Mouse (Mus musculus) T-cell, adult 2 months (primary cell): ENCODE measurements around the gene Cxcl3.

Source experiments
- DNase-seq: peaks from one replicate; pipeline ENCODE4 v3.0.0; 2022; ENCODE audit warnings: low spot score

The Cxcl3 gene

GRCm38 (mm10) chr5:90785659-90786588 is at the start of gene Cxcl3:
Gene Cxcl3 (plus strand): TSS chr5:90786103.
- no peak for DNase-seq

DNA sequence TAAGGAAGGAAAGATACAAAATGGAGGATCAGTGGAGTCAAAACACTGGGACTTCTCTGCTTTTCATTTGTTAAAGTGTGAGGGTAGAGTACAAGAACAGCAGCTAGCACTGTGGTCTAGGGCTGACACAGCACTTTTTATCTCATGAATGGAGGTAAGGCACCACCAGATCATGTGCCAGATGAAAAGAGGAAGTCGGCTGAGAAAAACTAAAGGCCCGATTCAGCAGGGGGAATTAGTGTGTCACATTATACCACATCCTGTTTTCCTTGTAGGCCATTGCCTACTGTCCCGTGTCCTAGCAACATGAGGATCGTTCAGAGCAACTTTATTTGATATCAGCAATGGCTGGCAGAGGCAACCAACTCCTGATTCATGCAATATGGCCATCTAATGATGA is 43.9 kb upstream of the Cxcl3 start:
- DNase-seq: peak; percentile 6

GRCm38 (mm10) chr5:90753934-90754333 is 32.0 kb upstream of the Cxcl3 start:
- no peak for DNase-seq

DNA sequence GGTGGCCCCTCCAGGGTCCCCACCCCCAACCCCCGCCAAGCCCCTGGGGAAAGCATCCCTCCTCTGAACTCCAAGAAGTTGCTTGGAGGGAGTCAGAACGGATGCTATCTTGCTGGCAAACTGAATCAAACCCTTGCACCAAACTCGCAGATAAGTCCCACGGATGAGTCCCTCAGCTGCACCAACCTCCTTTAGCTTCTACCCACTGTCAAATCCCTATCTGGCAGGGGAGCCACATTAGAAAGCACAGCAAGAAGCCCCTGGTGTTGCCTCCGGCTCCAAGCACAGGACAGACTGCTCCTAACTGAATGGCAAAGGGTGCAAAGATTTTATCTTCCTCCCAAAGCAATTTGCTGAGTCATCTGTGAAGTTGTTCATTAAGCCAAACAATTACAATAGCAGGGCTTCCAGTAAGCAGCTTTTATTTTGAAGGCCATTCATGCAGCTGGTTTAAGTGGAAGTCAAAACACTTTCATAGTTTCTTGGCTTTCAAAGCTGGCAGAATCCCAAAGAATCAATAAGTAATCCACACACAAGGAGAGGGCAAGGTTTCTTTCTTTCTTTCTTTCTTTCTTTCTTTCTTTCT is 27.8 kb upstream of the Cxcl3 start:
- DNase-seq: no peak

DNA sequence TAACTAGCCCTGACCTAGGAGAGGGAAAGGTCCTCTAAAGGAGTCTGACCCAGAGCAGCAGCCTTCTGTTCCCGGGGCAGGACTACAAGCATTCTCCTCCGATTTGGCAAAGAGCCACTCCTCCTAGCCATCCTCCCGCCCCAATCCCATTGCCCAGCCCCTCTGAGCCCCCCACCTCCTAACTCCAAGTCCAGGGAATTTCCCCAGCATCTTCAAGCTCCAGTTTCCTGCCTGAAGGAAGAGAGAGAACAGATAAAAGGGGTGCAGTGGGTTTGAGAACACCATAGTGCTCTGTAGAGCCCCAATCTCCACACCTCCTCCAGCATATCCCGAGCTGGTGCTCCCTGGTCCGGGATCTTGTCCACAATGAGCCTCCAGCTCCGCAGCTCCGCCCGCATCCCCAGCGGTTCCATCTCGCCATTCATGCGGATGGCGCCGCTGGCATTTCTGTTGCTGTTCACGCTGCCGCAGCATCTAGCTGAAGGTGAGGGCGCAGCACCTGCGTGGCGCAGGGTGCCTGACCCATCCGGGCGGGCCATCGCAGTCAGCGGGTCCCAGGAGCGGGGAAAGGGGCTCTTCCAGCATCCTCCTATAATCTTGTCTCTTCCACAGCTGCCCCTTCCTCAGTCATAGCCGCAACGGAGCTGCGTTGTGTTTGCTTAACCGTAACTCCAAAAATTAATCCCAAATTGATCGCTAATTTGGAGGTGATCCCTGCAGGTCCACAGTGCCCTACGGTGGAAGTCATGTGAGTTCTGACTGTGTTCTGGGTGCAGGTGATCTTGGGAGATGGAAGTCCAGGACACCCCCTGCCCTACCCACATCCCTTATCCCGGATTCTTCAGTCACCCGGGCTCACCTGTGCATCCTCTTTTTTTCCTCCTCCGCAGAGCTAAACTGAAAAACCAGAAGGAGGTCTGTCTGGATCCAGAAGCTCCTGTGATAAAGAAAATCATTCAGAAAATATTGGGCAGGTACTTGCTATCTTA is 26.5 kb upstream of the Cxcl3 start, which contains the start of gene Cxcl5:
Gene Cxcl5 (plus strand): TSS at position 284 of the 989 bp plus-strand sequence.
- no peak for DNase-seq

DNA sequence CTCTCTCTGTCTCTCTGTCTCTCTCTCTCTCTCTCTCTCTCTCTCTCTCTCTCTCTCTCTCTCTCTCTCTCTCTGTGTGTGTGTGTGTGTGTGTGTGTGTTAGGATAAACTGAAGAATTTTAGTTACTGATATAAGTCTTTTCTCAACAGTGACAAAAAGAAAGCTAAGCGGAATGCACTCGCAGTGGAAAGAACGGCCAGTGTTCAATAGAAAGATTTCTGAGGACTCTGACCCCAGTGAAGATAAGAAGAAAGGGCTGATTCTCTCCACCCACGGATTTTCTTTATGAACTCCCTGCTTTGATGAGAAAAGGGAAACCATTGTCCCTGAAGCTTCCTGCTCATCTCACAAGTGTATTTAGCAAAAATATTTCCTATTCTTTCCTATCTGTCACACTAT is 25.6 kb upstream of the Cxcl3 start:
- DNase-seq: no peak

DNA sequence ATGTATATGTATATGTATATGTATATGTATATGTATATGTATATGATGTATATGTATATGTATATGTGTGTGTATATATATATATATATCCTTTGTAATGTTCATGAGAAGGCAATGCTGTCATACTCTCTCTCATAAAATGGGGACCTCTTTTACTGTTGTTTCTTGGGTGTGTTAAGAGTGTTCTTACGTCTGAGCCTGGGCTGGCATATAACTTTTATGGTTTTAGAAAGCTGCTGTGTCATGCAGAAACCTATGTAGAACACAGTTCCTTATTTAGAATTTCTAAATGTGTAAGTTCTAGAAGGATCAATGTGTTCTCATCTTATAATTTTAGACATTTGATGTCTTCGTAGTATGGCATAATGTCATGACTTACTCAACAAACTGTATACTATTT is 25.1 kb upstream of the Cxcl3 start:
- DNase-seq: no peak

- DNase-seq: no peak
Observed at GRCm38 (mm10) chr5:90761834-90762233, 24.1 kb upstream of the Cxcl3 start.

- DNase-seq: no peak
Observed at GRCm38 (mm10) chr5:90763912-90764665, 21.8 kb upstream of the Cxcl3 start.

GRCm38 (mm10) chr5:90765821-90766606 is 19.9 kb upstream of the Cxcl3 start:
- no peak for DNase-seq

GRCm38 (mm10) chr5:90768218-90768617 is 17.7 kb upstream of the Cxcl3 start, which contains the start of gene Ppbp:
Gene Ppbp (plus strand): TSS chr5:90768518.
- DNase-seq: no peak

DNA sequence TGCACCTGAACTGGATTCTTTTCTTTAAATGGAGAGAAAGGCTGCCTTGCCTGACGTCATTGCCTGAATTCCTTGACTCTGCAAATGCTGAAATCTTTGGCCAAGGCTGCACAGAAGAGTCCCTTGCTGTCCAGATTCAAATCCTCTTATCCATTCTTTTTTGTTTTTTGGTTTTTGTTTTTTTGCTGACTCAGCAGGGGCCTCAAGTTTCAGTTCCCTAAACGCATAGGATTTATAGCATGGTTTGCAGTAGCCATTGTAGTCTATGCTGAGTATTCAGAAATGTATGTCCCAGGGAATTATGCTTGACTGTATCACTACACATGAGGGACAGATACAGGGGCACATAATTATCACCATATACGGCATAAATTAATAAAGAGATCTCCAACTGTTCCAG is 14.5 kb upstream of the Cxcl3 start:
- no peak for DNase-seq

DNA sequence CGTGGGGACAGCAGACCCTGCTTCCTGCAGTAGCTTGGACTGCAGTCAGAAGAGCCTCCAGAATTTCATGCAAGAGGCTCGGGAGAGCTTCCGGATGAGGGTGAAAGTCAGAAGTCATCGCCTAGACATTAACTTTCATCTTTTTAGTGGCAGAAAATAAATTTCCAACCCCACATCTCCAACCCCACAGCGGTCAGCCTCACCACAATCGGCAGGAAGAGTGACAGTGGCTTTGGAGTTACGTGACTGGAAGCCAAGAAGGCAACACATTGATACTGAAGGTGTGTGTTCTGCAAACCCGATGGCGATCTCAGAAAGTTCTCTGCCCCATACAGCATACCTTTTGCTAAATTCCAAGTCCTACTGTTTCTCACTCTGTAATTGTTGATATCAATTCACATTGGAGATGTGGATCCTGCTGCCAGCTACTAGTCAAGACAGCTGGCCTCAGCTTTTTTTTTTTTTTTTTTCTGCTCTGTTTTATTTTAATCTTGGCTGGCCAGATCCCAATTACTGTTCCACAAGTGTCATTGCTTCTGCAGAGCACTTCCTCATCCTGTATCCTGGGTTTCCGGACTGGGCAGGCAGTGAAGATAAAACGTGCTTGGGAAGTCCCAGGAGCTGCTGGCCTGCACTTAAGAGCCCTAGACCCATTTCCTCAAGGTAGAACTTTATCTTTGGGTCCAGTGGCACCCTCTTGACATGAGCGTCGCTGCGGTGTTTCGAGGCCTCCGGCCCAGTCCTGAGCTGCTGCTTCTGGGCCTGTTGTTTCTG is 13.8 kb upstream of the Cxcl3 start, which contains the start of gene Pf4:
Gene Pf4 (plus strand): TSS at position 556 of the 774 bp plus-strand sequence.
- no peak for DNase-seq

- DNase-seq: no peak
Observed at GRCm38 (mm10) chr5:90775562-90775961, 10.3 kb upstream of the Cxcl3 start.

- DNase-seq: no peak
Observed at GRCm38 (mm10) chr5:90777621-90778020, 8.3 kb upstream of the Cxcl3 start.

GRCm38 (mm10) chr5:90778856-90779255 is 7.0 kb upstream of the Cxcl3 start:
- DNase-seq: no peak

- DNase-seq: no peak
Observed at GRCm38 (mm10) chr5:90783697-90784096, 2.2 kb upstream of the Cxcl3 start.

- no peak for DNase-seq
Observed at GRCm38 (mm10) chr5:90788114-90788513, 2.2 kb downstream of the Cxcl3 start.

DNA sequence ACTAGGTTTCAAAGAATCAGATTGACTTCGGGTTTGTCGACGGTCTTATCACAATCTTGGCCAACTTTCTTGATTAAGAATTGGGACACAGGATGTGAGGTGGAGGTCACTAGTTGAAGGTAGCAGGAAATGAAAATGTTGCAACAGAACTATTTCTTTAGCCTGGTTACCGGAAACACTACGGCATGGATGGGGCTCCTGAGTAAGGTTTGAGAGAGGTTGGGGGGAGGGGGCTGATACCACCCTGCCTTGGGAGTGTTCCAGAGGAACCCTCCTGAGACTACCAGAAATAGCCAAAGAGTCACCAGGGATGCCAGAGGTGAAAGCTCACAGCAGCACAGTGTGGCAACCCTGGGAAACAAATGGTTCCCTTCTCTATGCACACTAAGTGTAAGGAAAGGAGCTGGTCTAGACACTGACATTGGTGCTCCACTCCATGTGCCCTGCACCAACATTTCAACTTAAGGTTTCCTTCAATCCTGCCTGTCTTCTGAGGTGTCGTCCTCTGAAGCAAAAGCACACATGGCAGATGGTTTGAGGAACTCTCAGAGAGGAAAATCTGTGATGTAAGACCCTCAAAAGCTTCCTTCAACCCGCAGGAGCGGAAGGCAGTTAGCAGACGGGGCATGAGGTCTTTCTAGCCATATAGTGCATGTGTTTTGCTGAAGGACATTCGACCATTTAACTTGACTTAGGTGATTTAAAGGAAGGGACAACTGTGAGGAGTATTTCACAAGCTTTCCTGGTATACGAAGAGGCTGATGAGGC is 3.6 kb downstream of the Cxcl3 start:
- no peak for DNase-seq
